Mouse (Mus musculus) bone marrow macrophage, adult 2 months (primary cell): Measurements from ENCODE around the gene Abcc9.

Experiments used
- CTCF ChIP-seq: IDR thresholded peaks from 2 replicates; pipeline ENCODE4 v1.5.1; 2012; ENCODE audit warnings: low read depth, mild to moderate bottlenecking, low read length, moderate library complexity
- POLR2A ChIP-seq: IDR thresholded peaks from 2 replicates; pipeline ENCODE4 v1.6.1; 2012; ENCODE audit warnings: mild to moderate bottlenecking, low read depth, low read length, borderline replicate concordance

DNA sequence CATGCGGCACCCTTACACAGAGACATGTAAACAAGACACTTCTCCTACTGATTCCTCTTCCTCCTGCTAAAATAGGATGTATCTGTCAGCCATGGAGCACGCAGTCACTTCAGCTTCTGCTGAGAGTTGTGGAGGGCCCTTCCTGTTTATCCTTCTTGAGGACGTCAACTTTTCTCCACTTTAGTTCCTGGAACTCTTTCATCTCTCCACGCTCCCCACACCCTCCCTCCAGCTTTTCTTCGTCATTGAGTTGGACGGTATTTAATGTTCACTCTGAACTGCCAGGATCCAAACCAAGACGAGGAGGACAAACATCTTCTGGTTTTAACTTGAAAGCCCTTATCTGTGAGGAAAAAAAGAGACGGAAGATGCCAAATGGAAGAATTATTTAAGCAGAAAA lies 12.9 kb upstream of the Abcc9 start:
- no peak for TF ChIP-seq CTCF
- no peak for TF ChIP-seq POLR2A
